Mouse (Mus musculus): Measurements from ENCODE around the gene Pianp.
A peak's percentile ranks its signal among the peaks of the same experiment; 100 is the strongest.

The Pianp gene

DNA sequence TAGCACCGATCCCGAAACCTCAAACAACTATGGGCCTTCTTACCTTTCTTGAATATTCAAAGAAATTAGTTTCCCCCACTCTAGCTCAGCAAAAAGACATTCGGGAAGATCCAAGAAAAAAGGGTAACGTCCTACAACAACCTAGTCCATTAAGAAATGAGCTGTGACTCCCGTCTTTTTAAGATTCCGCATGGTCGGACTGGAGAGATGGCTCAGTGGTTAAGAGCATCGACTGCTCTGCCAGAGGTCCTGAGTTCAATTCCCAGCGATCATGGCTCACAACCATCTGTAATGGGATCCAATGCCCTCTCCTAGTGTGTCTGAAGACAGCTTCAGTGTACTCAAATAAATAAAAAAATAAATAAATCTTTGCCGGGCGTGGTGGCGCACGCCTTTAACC is 11.6 kb downstream of the Pianp start:
- no peak for DNase-seq (ENCODE audit: low read depth, low spot score)

DNA sequence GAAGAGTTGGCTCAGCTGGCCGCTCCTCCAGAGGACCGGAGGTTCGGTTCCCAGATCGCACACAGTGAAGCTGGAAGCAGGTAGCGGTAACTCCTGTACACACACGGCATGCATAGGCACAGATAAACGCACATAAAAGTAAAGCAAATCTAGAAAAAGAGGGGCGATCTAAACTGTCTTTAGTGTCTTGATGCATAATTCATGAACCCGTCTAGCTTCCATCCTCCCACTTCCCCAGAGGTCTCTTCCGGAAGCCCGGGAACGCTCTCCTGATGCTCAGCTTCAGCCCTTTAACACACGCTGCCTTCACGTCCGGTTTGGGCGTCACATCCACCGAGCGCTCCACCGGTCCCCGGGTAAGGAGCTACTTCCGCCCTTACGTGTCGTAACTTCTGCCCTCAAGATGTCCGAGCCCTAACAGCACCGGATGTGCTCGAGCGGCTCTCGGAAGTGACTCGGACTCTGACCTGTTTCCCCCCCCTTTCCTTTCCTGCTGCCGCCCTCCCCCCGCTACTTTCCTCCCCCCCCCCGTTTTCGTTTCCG is 12.2 kb downstream of the Pianp start:
- peak; percentile 98 for DNase-seq (ENCODE audit: low read depth, low spot score)

DNA sequence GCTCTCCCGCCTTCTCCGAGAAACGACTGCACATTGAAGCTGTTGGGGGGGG is 12.5 kb downstream of the Pianp start, which contains the start of gene Zfp384:
Zfp384 (plus strand) TSS at position 17 of the 52 bp plus-strand sequence.
- no peak for DNase-seq (ENCODE audit: low read depth, low spot score)

DNA sequence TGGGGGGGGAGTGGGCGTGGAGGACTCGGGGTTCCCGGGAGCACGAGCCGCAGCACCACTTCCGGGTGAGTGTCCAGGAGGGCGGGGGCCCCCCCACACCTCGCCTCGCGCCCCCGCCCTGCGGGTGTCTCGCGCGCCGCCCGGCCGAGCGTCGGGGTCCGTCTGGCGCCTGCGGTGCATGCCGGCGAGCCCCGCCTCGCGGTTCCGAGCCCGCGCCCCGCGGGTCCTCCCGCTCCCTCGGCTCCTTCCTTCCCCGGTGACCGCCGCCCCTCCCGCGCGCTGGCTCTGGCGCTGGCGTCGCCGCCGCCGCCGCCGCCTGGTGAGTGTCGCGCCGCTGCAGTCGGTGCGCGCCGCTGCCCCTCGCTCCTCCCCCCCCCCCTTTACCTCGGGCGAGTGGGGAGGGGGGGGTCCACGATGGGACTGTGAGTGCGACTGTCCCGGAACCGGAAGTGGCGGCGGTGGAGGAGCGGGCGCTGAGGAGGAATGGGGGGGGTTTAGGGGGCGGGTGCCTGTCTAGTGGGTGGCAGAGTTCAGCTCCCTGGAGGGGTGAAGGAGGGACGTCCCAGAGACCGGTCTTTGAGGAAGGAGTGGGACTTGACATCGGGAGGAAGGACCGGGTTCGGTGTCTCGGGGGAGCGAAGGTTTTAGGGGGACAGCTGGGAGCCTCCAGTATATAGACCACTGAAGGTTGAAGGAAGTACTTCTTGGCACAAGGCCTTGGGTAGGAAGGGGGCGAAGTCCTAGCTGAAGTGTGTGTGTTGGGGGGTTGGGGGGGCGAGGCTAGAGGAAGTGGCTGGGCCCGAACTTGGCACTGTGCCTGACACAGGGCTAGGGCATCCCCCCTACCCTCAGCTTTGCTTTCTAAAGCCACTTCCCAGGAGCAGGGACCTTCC is 12.9 kb downstream of the Pianp start:
- peak; percentile 91 for DNase-seq (ENCODE audit: low read depth, low spot score)

DNA sequence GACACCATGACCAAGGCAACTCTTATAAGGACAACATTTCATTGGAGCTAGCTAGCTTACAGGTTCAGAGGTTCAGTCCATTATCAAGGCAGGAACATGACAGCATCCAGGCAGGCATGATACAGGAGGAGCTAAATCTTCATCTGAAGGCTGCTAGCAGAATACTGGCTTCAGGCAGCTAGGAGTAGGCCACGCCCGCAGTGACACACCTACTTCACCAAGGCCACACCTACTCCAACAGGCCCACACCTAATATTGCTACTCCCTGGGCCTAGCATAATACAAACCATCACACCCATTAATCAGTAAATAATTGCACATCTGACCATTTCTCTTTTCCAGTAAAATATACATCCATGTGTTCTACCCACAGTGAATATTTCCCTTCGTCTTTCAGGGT is 21.2 kb downstream of the Pianp start:
- no peak for DNase-seq (ENCODE audit: low read depth, low spot score)

DNA sequence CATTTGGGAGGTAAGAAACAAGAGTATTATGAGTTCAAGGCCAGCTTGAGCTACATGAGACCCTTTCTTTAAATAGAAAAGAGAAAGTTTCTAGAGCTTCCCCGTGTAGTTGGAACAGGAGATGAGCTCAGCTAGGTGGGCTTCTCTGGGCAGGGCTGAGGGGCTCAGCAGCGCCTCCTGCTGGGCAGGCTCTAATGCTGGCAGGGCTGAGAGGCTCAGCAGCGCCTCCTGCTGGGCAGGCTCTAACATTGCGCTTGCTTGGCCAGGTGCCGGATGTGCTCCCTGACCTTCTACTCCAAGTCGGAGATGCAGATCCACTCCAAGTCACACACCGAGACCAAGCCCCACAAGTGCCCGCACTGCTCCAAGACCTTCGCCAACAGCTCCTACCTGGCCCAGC is 34.0 kb downstream of the Pianp start:
- peak; percentile 75 for DNase-seq (ENCODE audit: low read depth, low spot score)

DNA sequence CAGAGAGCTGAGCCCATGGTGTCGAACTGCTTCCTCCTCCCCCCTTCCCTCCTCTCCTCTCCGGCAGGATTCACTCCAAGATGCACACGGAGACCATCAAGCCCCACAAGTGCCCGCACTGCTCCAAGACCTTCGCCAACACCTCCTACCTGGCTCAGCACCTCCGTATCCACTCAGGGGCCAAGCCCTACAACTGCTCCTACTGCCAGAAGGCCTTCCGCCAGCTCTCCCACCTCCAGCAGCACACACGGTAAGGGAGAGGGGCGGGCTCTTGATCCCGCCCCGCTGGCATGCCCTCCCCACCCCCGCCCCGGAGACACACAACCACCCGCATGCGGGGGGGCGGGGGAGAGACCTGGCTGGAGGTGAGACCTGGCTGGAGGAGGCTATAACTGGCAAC is 35.1 kb downstream of the Pianp start:
- DNase-seq (ENCODE audit: low read depth, low spot score) = no peak

DNA sequence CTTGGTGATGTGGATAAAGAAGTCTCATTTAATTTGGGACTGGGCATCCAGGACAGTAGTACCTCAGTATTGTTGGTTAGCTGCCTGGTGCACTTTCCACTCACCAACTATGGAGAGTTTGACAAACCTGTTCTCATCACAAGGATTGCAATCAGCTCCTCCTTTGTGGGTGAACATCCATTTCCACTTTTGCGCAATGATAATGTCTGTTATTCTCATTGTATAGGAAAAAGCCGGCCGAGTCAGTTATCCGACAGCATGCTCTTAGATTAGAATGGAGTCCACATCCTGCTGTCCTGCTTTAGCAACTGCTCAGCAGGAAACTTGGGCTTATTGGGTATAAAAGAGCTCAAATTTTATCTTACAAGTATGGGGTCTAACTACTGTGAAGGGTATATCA is 42.2 kb downstream of the Pianp start:
- no peak for DNase-seq (ENCODE audit: low read depth, low spot score)

DNA sequence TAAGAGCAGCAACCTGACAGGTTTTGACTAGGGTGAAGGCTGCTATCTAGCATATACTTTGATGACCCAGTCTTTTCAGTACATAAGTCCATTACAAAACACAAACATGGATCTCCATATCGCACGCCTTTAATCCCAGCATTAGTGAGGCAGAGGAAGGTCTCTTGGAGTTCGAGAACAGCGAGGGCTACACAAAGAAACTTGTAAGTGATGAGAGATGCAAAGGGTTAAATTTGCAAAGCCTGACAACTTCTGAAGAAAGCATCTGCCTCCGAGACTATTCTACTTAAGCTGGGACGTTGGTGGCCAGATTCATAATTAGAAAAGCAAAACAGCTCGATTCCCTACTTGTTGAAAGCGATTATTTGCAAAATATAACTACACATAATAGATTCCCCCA is 42.6 kb downstream of the Pianp start:
- no peak for DNase-seq (ENCODE audit: low read depth, low spot score)

DNA sequence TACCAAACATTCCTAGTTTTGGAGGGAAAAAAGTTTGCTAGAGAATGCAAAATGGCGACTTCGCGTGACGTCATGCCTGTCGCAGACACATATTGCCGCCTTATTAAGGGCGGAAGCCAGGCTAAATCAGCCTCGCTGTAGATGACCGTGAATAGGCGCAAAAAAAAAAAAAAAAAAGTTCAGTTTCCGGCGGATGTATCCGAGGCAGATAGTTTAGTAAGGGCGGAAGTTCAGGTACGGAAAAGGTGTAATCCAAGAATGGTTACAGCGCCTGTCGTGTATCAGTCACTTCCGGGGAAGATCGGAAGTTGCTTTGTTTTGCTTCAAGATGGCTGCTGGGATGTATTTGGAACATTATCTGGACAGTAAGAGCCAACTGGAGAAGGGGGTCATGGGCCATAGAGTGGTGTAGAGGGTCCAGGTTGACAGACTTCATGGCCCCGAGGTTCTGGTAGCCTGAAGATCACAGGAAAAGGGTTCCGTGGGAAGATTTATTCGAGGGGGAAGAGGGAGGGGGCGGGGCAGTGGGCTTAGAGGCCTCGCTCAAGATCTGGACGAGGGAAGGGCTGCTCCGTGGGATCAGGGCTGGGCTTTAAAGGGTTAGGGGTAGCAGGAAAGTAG is 43.1 kb downstream of the Pianp start, which contains the start of gene Ing4:
Ing4 (plus strand) TSS at position 228 of the 621 bp plus-strand sequence.
- peak; percentile 99 for DNase-seq (ENCODE audit: low read depth, low spot score)

DNA sequence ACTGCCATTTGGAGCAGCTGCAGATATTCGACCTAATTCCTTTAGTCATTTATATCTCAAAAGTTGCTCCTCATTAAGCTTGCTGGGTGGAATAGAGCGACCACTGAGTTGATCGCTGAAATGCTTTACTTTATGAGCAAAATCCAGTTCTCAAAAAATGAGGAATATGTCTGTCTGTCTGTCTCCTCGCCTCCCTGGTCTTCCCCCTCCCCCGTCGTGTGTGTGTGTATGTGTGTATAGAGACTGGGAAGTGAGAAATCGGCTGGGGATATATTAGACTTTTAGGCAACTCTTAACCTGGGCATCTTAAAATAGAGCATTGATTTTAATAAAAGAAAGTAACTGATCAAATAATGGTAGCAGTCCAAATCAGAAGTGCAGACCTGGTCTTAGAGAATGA is 43.7 kb downstream of the Pianp start:
- DNase-seq (ENCODE audit: low read depth, low spot score) = no peak

DNA sequence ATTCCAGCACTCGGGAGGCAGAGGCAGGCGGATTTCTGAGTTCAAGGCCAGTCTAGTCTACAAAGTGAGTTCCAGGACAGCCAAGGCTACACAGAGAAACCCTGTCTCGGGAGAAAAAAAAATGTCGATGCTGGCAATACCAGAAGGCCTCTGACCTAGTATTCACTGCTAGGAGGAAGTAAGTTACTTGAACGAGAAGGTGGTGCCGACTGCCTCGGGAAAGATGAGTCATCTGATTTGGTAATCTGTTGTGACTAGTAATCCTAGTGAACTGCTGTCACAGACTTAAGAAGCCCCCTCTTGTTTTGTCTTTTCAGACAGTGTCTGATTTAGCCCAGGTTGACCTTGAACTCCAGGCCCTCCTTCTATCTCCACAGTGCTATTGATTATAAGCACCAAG is 44.6 kb downstream of the Pianp start:
- peak; percentile 19 for DNase-seq (ENCODE audit: low read depth, low spot score)

DNA sequence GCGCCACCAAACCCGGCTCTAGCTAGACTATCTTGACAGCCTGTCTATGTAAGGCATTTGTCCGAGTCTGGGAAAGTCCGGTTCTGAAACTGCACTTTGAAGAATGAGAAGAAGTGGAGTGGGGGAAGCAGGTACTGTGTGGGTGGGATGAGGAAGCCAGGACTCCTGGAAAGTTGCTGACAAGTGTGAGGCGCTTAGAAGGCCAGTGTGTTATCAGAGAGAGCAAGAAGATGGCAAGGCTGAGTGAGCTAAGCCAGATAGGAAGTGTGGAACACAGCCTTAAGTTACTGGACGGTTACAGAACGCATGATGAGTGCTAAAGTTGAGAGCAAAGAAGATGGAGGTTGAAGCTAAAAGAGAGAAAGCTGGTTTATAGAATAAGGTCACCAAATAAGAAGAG is 45.6 kb downstream of the Pianp start:
- DNase-seq (ENCODE audit: low read depth, low spot score) = no peak

DNA sequence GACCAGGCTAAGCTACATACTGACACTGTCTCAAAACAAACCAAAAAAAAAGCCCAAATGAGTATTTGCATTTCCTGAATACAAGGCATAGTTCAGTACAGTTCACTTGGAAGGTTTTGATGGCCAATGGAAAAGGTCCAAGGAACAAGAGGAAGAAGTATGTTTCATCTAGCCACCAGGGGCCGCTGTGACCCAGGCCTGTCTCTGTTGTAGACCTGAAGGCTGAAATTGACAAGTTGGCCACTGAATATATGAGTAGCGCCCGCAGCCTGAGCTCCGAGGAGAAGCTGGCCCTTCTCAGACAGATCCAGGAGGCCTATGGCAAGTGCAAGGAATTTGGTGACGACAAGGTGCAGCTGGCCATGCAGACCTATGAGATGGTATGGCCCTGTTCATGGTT is 50.2 kb downstream of the Pianp start:
- DNase-seq (ENCODE audit: low read depth, low spot score) = peak; percentile 77

DNA sequence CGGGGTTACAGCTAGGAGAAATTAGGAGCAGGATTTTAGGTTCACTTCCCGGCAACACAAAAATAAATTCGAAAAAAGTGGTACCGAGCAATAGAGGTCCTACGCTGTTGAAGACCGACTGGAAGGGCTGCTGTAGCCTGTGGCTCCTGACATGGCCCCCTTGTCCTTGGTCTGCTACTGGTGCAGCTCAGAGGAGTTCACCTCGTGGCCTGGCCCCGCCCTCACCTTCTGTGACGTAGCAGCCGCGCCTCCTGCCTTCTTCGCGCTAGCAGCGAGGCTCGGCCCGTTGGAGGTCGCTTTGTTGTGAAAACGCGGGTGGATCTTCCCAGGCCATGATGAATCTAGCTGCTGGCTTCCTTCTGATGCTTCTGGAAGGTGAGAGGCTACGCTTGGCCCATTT is 53.2 kb downstream of the Pianp start, which contains the start of gene Acrbp:
Acrbp (plus strand) TSS at position 12 of the 400 bp plus-strand sequence.
- DNase-seq (ENCODE audit: low read depth, low spot score) = no peak

DNA sequence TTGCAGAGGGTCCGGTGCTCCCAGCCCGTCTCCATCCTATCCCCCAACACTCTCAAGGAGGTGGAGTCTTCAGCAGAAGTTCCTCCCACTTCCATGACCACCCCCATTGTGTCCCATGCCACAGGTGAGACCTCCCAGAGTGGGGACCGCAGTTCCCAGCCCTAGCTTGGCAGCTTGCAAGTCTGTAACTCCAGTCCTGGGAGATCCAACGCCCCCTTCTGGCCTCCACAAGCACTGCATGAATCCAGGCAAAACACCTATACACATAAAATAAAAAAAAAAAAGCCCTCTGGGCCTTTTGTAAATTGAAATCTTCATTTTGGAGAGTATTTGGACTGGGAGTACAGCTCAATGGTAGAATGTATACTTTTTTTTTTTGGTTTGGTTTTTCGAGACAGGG is 54.7 kb downstream of the Pianp start:
- peak; percentile 50 for DNase-seq (ENCODE audit: low read depth, low spot score)
